Mouse (Mus musculus): Measurements from ENCODE around the gene Rev1. TPM values are rescaled to one million over a fixed set of nuclear protein-coding genes. Genes with fewer than 3 reads are reported as not detected.
A peak's percentile ranks its signal among the peaks of the same experiment; 100 is the strongest.
"Not testable (repeated sequence)": the region's sequence is repeated elsewhere in the genome, so short reads cannot be mapped to it uniquely, and the experiment has no call there.

Rev1 gene
- polyA plus RNA-seq, 1 experiment from 2014 or later, result 26.7 TPM

- peak overlapping the region; percentile 91 for H3K27ac ChIP-seq
- H3K27me3 ChIP-seq, result no peaks in the 10 kb centered on the region
- H3K9ac ChIP-seq, result peak overlapping the region; percentile 84
- ATAC-seq (replicated peaks; ENCODE audit: low FRiP score), result peak; percentile 41
- H3K4me1 ChIP-seq, result peaks cover 31% of the 10 kb centered on the region
- no peaks in the 10 kb centered on the region for H3K9me3 ChIP-seq (replicated peaks)
- no peaks in the 10 kb centered on the region for H3K36me3 ChIP-seq
- peak overlapping the region; percentile 91 for H3K4me2 ChIP-seq
- peak overlapping the region; percentile 82 for H3K4me3 ChIP-seq (replicated peaks)
- WGBS, result under 1% methylated on average over 43 of the region's 68 CpGs
These were observed 623 bp downstream of the Rev1 start for GRCm38 (mm10) chr1:38128919-38129436.

GRCm38 (mm10) chr1:38127036-38127435 is 2.6 kb downstream of the Rev1 start:
- H3K36me3 ChIP-seq, result no peaks in the 10 kb centered on the region
- peaks cover 31% of the 10 kb centered on the region for H3K4me1 ChIP-seq
- H3K4me2 ChIP-seq, result no peak overlapping the region
- H3K27me3 ChIP-seq, result no peaks in the 10 kb centered on the region
- H3K9ac ChIP-seq, result no peak overlapping the region
- ATAC-seq (replicated peaks; ENCODE audit: low FRiP score), result no peak
- H3K27ac ChIP-seq, result no peak overlapping the region; the same call in 1 of the 2 replicates
- no peaks in the 10 kb centered on the region for H3K9me3 ChIP-seq (replicated peaks)
- no peak overlapping the region for H3K4me3 ChIP-seq (replicated peaks)

GRCm38 (mm10) chr1:38126426-38126825 is 3.2 kb downstream of the Rev1 start:
- Histone ChIP-seq H3K4me1 (peaks cover 31% of the 10 kb centered on the region), H3K27ac (no peak overlapping the region), H3K4me2 (no peak overlapping the region), H3K36me3 (no peaks in the 10 kb centered on the region), H3K27me3 (no peaks in the 10 kb centered on the region), H3K9ac (no peak overlapping the region), H3K4me3 (replicated peaks) (no peak overlapping the region), H3K9me3 (replicated peaks) (no peaks in the 10 kb centered on the region)
- ATAC-seq (replicated peaks; ENCODE audit: low FRiP score), result no peak
- WGBS, result 66% methylated on average over 3 of the region's 3 CpGs

DNA sequence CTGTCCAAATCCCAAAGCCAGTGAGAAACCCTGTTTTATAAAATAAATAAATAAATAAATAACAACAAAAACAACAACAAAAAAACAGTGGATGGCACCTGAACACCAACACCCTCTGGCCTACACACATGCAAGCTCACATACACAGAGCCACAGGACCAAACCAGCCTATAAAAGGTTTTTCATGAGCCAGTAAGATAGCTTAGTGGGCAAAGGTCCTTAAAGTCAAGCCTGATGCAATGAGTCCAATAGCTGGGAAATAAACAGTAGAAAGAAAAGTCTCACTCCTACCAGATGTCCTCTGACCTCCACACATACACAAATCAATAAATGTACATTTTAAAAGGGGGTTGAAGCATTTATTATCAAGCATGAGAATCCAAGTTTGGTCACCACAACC is 5.3 kb downstream of the Rev1 start:
- no peak overlapping the region for H3K4me3 ChIP-seq (replicated peaks)
- H3K36me3 ChIP-seq, result no peaks in the 10 kb centered on the region
- H3K27me3 ChIP-seq, result no peaks in the 10 kb centered on the region
- no peak overlapping the region for H3K4me2 ChIP-seq
- peaks cover 21% of the 10 kb centered on the region for H3K4me1 ChIP-seq
- H3K27ac ChIP-seq, result no peak overlapping the region
- no peak overlapping the region for H3K9ac ChIP-seq
- H3K9me3 ChIP-seq (replicated peaks), result no peaks in the 10 kb centered on the region
- ATAC-seq (replicated peaks; ENCODE audit: low FRiP score), result no peak

DNA sequence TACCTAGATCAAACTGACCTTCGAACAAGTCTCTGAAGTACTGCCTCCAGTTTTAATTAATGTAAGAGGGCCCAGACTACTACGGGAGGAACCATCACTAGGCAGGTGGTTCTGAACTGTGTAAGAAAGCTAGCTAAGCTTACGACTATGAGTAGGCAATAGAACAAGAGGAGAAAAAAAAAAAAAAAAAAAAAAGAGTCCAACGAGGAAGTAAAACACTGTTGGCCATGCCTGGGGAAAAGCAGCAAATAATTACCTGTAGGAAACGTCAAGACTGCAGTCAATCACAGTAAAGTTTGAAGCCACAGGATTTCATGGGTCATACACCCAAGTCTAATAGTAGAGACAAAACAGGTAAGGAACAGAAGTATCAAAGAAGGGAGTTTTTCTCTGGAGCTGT is 8.7 kb downstream of the Rev1 start:
- H3K4me3 ChIP-seq (replicated peaks), result no peak overlapping the region
- no peaks in the 10 kb centered on the region for H3K9me3 ChIP-seq (replicated peaks)
- ATAC-seq (replicated peaks; ENCODE audit: low FRiP score), result no peak
- H3K4me1 ChIP-seq, result no peaks in the 10 kb centered on the region
- no peak overlapping the region for H3K4me2 ChIP-seq
- H3K27ac ChIP-seq, result no peak overlapping the region
- H3K27me3 ChIP-seq, result no peaks in the 10 kb centered on the region
- H3K36me3 ChIP-seq, result no peaks in the 10 kb centered on the region
- no peak overlapping the region for H3K9ac ChIP-seq
- WGBS, result 61% methylated on average over 5 of the region's 5 CpGs

GRCm38 (mm10) chr1:38118624-38119023 is 11.0 kb downstream of the Rev1 start:
- no peaks in the 10 kb centered on the region for H3K36me3 ChIP-seq
- H3K9ac ChIP-seq, result no peak overlapping the region
- 95% methylated on average over 2 of the region's 2 CpGs for WGBS
- no peak overlapping the region for H3K27ac ChIP-seq
- no peaks in the 10 kb centered on the region for H3K9me3 ChIP-seq (replicated peaks)
- no peaks in the 10 kb centered on the region for H3K27me3 ChIP-seq
- H3K4me3 ChIP-seq (replicated peaks), result no peak overlapping the region
- no peaks in the 10 kb centered on the region for H3K4me1 ChIP-seq
- ATAC-seq (replicated peaks; ENCODE audit: low FRiP score), result no peak
- no peak overlapping the region for H3K4me2 ChIP-seq

DNA sequence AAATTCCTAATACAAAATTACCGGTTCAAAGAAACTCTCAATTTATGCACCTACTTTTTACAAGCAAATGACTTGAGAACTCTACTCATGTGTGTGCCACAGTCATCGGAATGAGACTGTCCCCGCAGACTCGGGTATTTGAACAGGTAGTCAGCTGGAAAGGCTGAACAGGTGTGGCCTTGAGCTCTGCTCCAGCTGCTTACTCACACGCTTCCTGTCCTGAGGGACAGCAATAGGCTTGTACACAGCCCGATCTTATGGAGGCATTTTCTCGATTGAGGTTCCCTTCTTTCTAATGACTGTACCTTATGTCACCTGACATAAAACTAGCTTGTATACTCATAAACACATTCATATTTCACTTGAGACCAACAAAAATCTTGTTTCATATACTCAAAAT is 19.8 kb downstream of the Rev1 start:
- Histone ChIP-seq H3K9ac (no peak overlapping the region), H3K4me2 (no peak overlapping the region), H3K9me3 (replicated peaks) (no peaks in the 10 kb centered on the region), H3K36me3 (peaks cover 19% of the 10 kb centered on the region), H3K27ac (no peak overlapping the region), H3K4me3 (replicated peaks) (no peak overlapping the region), H3K27me3 (no peaks in the 10 kb centered on the region), H3K4me1 (no peaks in the 10 kb centered on the region)
- ATAC-seq (replicated peaks; ENCODE audit: low FRiP score), result no peak
- WGBS, result 76% methylated on average over 7 of the region's 7 CpGs

DNA sequence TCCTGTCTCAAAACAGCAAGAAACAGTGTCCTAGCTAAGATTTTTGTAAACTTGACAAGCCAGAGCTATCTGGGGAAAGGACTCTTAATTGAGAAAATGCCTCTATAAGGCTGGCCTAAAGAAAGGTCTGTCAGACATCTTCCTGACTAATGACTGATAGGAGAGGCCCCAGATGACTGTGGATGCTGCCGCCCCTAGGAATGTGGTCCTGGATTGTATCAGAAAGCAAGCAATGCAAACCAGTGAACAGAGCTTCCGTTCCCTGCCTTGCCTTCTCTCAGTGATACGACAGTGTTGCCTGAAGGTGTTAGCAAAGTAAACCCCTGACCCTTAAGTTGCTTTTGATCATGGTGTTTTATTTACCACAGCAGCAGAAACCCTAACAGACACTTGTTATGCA is 25.8 kb downstream of the Rev1 start:
- no peaks in the 10 kb centered on the region for H3K9me3 ChIP-seq (replicated peaks)
- ATAC-seq (replicated peaks; ENCODE audit: low FRiP score), result no peak
- no peaks in the 10 kb centered on the region for H3K27me3 ChIP-seq
- H3K4me1 ChIP-seq, result no peaks in the 10 kb centered on the region
- peaks cover 34% of the 10 kb centered on the region for H3K36me3 ChIP-seq
- 61% methylated on average over 3 of the region's 3 CpGs for WGBS
- no peak overlapping the region for H3K9ac ChIP-seq
- no peak overlapping the region for H3K27ac ChIP-seq
- no peak overlapping the region for H3K4me3 ChIP-seq (replicated peaks)
- H3K4me2 ChIP-seq, result no peak overlapping the region

DNA sequence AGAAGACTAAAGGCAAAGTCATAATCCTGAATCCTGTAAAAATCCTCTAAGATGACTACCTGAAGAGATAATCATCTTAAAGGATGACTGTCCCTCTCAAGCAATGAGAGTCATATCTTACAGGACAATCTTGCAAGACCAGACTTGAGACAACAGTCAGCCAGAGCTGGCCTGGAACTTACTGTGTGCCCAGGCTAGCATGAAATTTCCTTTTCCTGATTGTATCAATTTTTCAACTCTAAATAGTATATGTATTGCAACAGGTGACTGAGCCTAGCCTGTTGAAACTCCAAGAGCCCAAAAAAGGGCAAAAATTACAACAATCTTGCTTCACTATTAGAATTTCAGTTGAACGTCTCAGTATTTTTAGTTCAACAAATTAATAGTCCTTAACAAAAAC is 26.4 kb downstream of the Rev1 start:
- H3K27ac ChIP-seq, result no peak overlapping the region
- no peaks in the 10 kb centered on the region for H3K9me3 ChIP-seq (replicated peaks)
- ATAC-seq (replicated peaks; ENCODE audit: low FRiP score), result no peak
- H3K27me3 ChIP-seq, result no peaks in the 10 kb centered on the region
- peaks cover 40% of the 10 kb centered on the region for H3K36me3 ChIP-seq
- H3K9ac ChIP-seq, result no peak overlapping the region
- H3K4me1 ChIP-seq, result no peaks in the 10 kb centered on the region
- WGBS, result 40% methylated on average over 1 of the region's 1 CpGs
- no peak overlapping the region for H3K4me3 ChIP-seq (replicated peaks)
- H3K4me2 ChIP-seq, result no peak overlapping the region

- Histone ChIP-seq H3K27me3 (no peaks in the 10 kb centered on the region), H3K27ac (no peak overlapping the region), H3K4me2 (no peak overlapping the region), H3K4me1 (no peaks in the 10 kb centered on the region), H3K36me3 (peaks cover 47% of the 10 kb centered on the region), H3K4me3 (replicated peaks) (no peak overlapping the region), H3K9ac (no peak overlapping the region), H3K9me3 (replicated peaks) (no peaks in the 10 kb centered on the region)
- no peak for ATAC-seq (replicated peaks; ENCODE audit: low FRiP score)
- WGBS, result 63% methylated on average over 8 of the region's 8 CpGs
These were observed 48.3 kb downstream of the Rev1 start for GRCm38 (mm10) chr1:38081316-38081715.

- Histone ChIP-seq H3K4me3 (replicated peaks) (no peak overlapping the region), H3K27me3 (no peaks in the 10 kb centered on the region), H3K4me1 (no peaks in the 10 kb centered on the region), H3K4me2 (no peak overlapping the region), H3K36me3 (peaks cover 71% of the 10 kb centered on the region), H3K27ac (no peak overlapping the region), H3K9me3 (replicated peaks) (no peaks in the 10 kb centered on the region), H3K9ac (no peak overlapping the region)
- WGBS, result 93% methylated on average over 8 of the region's 8 CpGs
- ATAC-seq (replicated peaks; ENCODE audit: low FRiP score), result no peak
These were observed 58.3 kb downstream of the Rev1 start for GRCm38 (mm10) chr1:38071326-38071725.

DNA sequence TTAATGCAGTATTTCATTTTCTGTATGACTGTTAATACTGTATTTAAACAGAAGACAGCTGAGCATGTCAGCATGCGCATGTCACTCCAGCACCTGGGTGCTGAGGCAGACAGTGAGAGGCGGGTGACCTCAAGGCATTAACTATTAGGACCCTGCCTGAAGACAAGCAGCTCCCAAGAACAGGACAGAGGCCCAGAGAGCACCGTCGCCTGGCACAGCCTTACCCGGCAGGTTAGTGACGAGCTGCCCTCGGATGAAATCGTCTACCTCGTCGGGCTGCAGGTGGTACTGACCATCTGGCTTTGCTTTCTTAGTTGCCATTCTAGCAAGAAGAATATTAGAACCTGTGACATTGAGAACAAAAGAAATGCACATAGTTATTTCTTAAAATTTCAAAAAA is 62.3 kb downstream of the Rev1 start:
- no peak overlapping the region for H3K4me2 ChIP-seq
- ATAC-seq (replicated peaks; ENCODE audit: low FRiP score), result no peak
- H3K27me3 ChIP-seq, result no peaks in the 10 kb centered on the region
- no peaks in the 10 kb centered on the region for H3K4me1 ChIP-seq
- H3K9ac ChIP-seq, result no peak overlapping the region
- WGBS, result 96% methylated on average over 10 of the region's 10 CpGs
- H3K27ac ChIP-seq, result no peak overlapping the region
- H3K4me3 ChIP-seq (replicated peaks), result no peak overlapping the region
- no peaks in the 10 kb centered on the region for H3K9me3 ChIP-seq (replicated peaks)
- peaks cover 71% of the 10 kb centered on the region for H3K36me3 ChIP-seq

- H3K27ac ChIP-seq; ATAC-seq (replicated peaks; ENCODE audit: low FRiP score); H3K27me3 ChIP-seq; H3K9me3 ChIP-seq (replicated peaks); H3K4me3 ChIP-seq (replicated peaks); H3K9ac ChIP-seq; H3K4me2 ChIP-seq; H3K4me1 ChIP-seq: not testable (repeated sequence)
- H3K36me3 ChIP-seq, result peaks cover 82% of the 10 kb centered on the region
- 90% methylated on average over 2 of the region's 2 CpGs for WGBS
These were observed 67.4 kb downstream of the Rev1 start for GRCm38 (mm10) chr1:38062156-38062555.
